In genomic region chr16:30645841-30646558, GRCm38 (mm10) we compare ENCODE assay signal across 11 mouse cellular contexts. TPM values are rescaled to one million over a fixed set of nuclear protein-coding genes. Genes with fewer than 3 reads are reported as not detected.
DNase-seq lines count a peak whose midpoint lies in the region; ATAC-seq and TF ChIP-seq lines count a peak whose summit lies in the region.
"Had no signal": no experiment of that assay in that cellular context is flagged by ENCODE, and none has a peak within 500 bp of the region (broad histone marks: within the 10 kb centered on the region; RNA-seq: fewer than 3 reads in every experiment).

No protein-coding gene starts in this region.

- CTCF ChIA-PET in Patski (lab: Charles Lee): interaction anchor here (0.7 to 2.2 kb wide), 5 partner anchors 13 to 67 kb away, joined by 3 to 7 read pairs (median 3); no protein-coding TSS in a partner anchor

- no peaks in the 10 kb centered on the region for H3K9me3 ChIP-seq in lung, postnatal 0 days (ENCODE audit: low read length)
- H3K9me3 ChIP-seq: heart, embryonic 10.5 days had no signal

- no peak; the same call in 1 of the 2 replicates for ATAC-seq in lung, postnatal 0 days
- peak; percentile 31 for ATAC-seq in Patski

- H3K4me1 ChIP-seq in lung, postnatal 0 days (ENCODE audit: insufficient read depth, low read depth, low read length): no peaks in the 10 kb centered on the region
- no peaks in the 10 kb centered on the region for H3K4me1 ChIP-seq in lung, adult 2 months (ENCODE audit: control insufficient read depth, insufficient read depth, low read length)
- peaks cover 15% of the 10 kb centered on the region; the same call in 1 of the 2 replicates for H3K4me1 ChIP-seq in spleen, adult 2 months (ENCODE audit: control insufficient read depth, insufficient read depth, insufficient read length)
- H3K4me1 ChIP-seq: heart, embryonic 10.5 days; hindbrain, embryonic 15.5 days had no signal

- POLR2A ChIA-PET in Patski (lab: Charles Lee): interaction anchor here (1.0 to 2.8 kb wide), 4 partner anchors 20 to 145 kb away, joined by 3 to 12 read pairs (median 3); partner anchors contain the start of gene Fam43a

- no peak for TF ChIP-seq POLR2A in lung, adult 2 months (IDR thresholded peaks at IDR 0.05; ENCODE audit: borderline replicate concordance, extremely low read depth, low read depth, low read length)
- no peak for TF ChIP-seq POLR2A in spleen, adult 2 months (IDR thresholded peaks at IDR 0.05; ENCODE audit: low read depth, low read length)

- H3K9ac ChIP-seq in lung, postnatal 0 days (replicated peaks; ENCODE audit: low read depth): no peak overlapping the region
- H3K9ac ChIP-seq: hindbrain, embryonic 15.5 days had no signal

- no peak for TF ChIP-seq EP300 in lung, postnatal 0 days (IDR thresholded peaks at IDR 0.05)

- no peaks in the 10 kb centered on the region for H3K27me3 ChIP-seq in lung, postnatal 0 days (replicated peaks; ENCODE audit: insufficient read depth, low read length)
- no peaks in the 10 kb centered on the region for H3K27me3 ChIP-seq in Patski
- no peaks in the 10 kb centered on the region for H3K27me3 ChIP-seq in spleen, adult 2 months (ENCODE audit: control insufficient read depth, insufficient read depth, low read length)
- H3K27me3 ChIP-seq: hindbrain, embryonic 15.5 days had no signal

- no peak overlapping the region for H3K27ac ChIP-seq in lung, postnatal 0 days (ENCODE audit: low read length)
- H3K27ac ChIP-seq in spleen, adult 2 months (ENCODE audit: insufficient read depth, low read length): peak overlapping the region; percentile 76
- H3K27ac ChIP-seq: heart, embryonic 10.5 days; hindbrain, embryonic 15.5 days; layer of hippocampus, adult 2 months had no signal

- in situ Hi-C loops in Patski (cut with MboI; ENCODE audit: low pct_unique_long_range_greater_than_20kb): no loop called here

- no peak overlapping the region for H3K4me3 ChIP-seq in lung, postnatal 0 days (ENCODE audit: low read depth, low read length)
- H3K4me3 ChIP-seq in lung, adult 2 months (replicated peaks; ENCODE audit: extremely low read depth, low read depth, low read length): no peak overlapping the region
- no peak overlapping the region for H3K4me3 ChIP-seq in spleen, adult 2 months (ENCODE audit: extremely low read depth, insufficient read depth, insufficient read length)
- H3K4me3 ChIP-seq: heart, embryonic 10.5 days; hindbrain, embryonic 15.5 days; layer of hippocampus, adult 2 months had no signal

- no peak overlapping the region for H3K4me2 ChIP-seq in lung, postnatal 0 days (replicated peaks; ENCODE audit: low read depth, low read length)
- H3K4me2 ChIP-seq: hindbrain, embryonic 15.5 days had no signal

- no peaks in the 10 kb centered on the region for H3K36me3 ChIP-seq in lung, postnatal 0 days (ENCODE audit: insufficient read depth, low read length)
- no peaks in the 10 kb centered on the region for H3K36me3 ChIP-seq in spleen, adult 2 months (ENCODE audit: control insufficient read depth, insufficient read depth, low read length)
- H3K36me3 ChIP-seq: heart, embryonic 10.5 days; hindbrain, embryonic 15.5 days had no signal

- no peak for TF ChIP-seq CTCF in lung, postnatal 0 days (IDR thresholded peaks at IDR 0.05)
- no peak for TF ChIP-seq CTCF in lung, adult 2 months (IDR thresholded peaks at IDR 0.05; ENCODE audit: insufficient read depth, low read length)
- no peak for TF ChIP-seq CTCF in Patski (IDR thresholded peaks at IDR 0.05)
- TF ChIP-seq CTCF in spleen, adult 2 months (IDR thresholded peaks at IDR 0.05; ENCODE audit: extremely low read depth, insufficient read depth, insufficient read length, insufficient replicate concordance): no peak

- DNase-seq in lung, postnatal 0 days (ENCODE audit: low spot score): peak; percentile 22
- no peak for DNase-seq in lung, adult 2 months
- DNase-seq in Patski (ENCODE audit: low read depth, low spot score): no peak
- DNase-seq in cerebellum, adult 18-20 months: peak; percentile 38 to 51
- DNase-seq in spleen, adult 2 months (ENCODE audit: low read depth in 1 of 2, low spot score in 2 of 2): peak; percentile 61 to 64
- no peak for DNase-seq in layer of hippocampus, adult 9-10 months (ENCODE audit: low spot score)
- DNase-seq in layer of hippocampus, adult 11-12 months (ENCODE audit: low spot score): no peak
- DNase-seq: embryo, embryonic 11 days had no signal

- 44% methylated on average over 9 of the region's 9 CpGs for WGBS in lung, postnatal 0 days
- 40% methylated on average over 9 of the region's 9 CpGs for WGBS in lung, adult 2 months
- WGBS in spleen, adult 2 months: 23% methylated on average over 9 of the region's 9 CpGs

RNA-seq across cellular contexts. Expression of gene Fam43a, which starts 46.5 kb away (rescaled TPM):
- 19.5 and 20.9 TPM in 2 replicates for polyA plus RNA-seq in lung, postnatal 0 days (2015; fragmentation: Nextera tagmentation; extraction: Ambion mirVana)
- polyA plus RNA-seq in lung, adult 2 months (2012; rRNA removed): 46.2 and 54.7 TPM in 2 replicates
- 94.0 TPM for polyA plus RNA-seq in Patski (2021)
- 56.3 and 74.7 TPM in 2 replicates for polyA plus RNA-seq in spleen, adult 2 months (2012; rRNA removed)

RNA-seq across cellular contexts. Expression of gene Lsg1, which starts 58.6 kb away (rescaled TPM):
- 28.2 and 30.3 TPM in 2 replicates for polyA plus RNA-seq in lung, postnatal 0 days (2015; fragmentation: Nextera tagmentation; extraction: Ambion mirVana)
- polyA plus RNA-seq in lung, adult 2 months (2012; rRNA removed): 8.0 and 11.5 TPM in 2 replicates
- 47.8 TPM for polyA plus RNA-seq in Patski (2021)
- polyA plus RNA-seq in spleen, adult 2 months (2012; rRNA removed): 9.6 and 10.2 TPM in 2 replicates

Comparison
In these comparisons a context has a peak if more than half of its experiments do, and no peak if none do; other contexts are left out.
1. DNase-seq: peak in lung, postnatal 0 days (single experiment), cerebellum, adult 18-20 months (2 of 2) and spleen, adult 2 months (2 of 2); none in lung, adult 2 months (single experiment), Patski (single experiment), layer of hippocampus, adult 9-10 months (single experiment) and layer of hippocampus, adult 11-12 months (single experiment).